Mouse (Mus musculus): ENCODE data around the gene Prpf40a.

GRCm38 (mm10) chr2:53088744-53089143, 102.3 kb downstream of the Prpf40a start:
- no peak for TF ChIP-seq CTCF (IDR thresholded peaks at IDR 0.05; ENCODE audit: control insufficient read depth, insufficient read depth, insufficient read length)
- no peak for TF ChIP-seq USF1 (IDR thresholded peaks at IDR 0.05; ENCODE audit: low read depth)

All from C2C12 (cell line).